Mouse (Mus musculus) embryonic facial prominence, embryonic 13.5 days (tissue): ENCODE data around the gene Smbd1. TPM values are rescaled to one million over a fixed set of nuclear protein-coding genes. Genes with fewer than 3 reads are reported as not detected.

Source experiments
- ATAC-seq: fragments of 200-750 bp; cut with Nextera tagmentation; 2 replicates; pipeline ENCODE4 v1.8.0; 2017; ENCODE audit warnings: low read depth; ENCODE audit not compliant: insufficient number of reproducible peaks, insufficient read depth, low FRiP score, low TSS enrichment
- H3K27ac ChIP-seq: fragments of 300-500 bp; sonication (generic); 2 replicates; pipeline ENCODE4 v1.5.1; 2015; ENCODE audit warnings: moderate library complexity, mild to moderate bottlenecking, inconsistent platforms
- H3K27me3 ChIP-seq: fragments of 300-500 bp; sonication (generic); 2 replicates; pipeline ENCODE4 v1.6.1; 2015; ENCODE audit warnings: mild to moderate bottlenecking, inconsistent platforms
- H3K36me3 ChIP-seq: fragments of 300-500 bp; sonication (generic); 2 replicates; pipeline ENCODE4 v1.6.1; 2015; ENCODE audit warnings: mild to moderate bottlenecking, inconsistent platforms
- H3K4me1 ChIP-seq: fragments of 300-500 bp; sonication (generic); 2 replicates; pipeline ENCODE4 v1.6.1; 2015; ENCODE audit warnings: inconsistent platforms
- H3K4me2 ChIP-seq: fragments of 300-500 bp; sonication (generic); 2 replicates; pipeline ENCODE4 v1.6.1; 2015; ENCODE audit warnings: moderate library complexity, mild to moderate bottlenecking, inconsistent platforms
- H3K4me3 ChIP-seq: fragments of 300-500 bp; sonication (generic); 2 replicates; pipeline ENCODE4 v1.5.1; 2015; ENCODE audit warnings: mild to moderate bottlenecking, inconsistent platforms
- H3K9ac ChIP-seq: fragments of 300-500 bp; sonication (generic); 2 replicates; pipeline ENCODE4 v1.6.1; 2015; ENCODE audit warnings: mild to moderate bottlenecking, inconsistent platforms
- H3K9me3 ChIP-seq: fragments of 300-500 bp; sonication (generic); 2 replicates; pipeline ENCODE4 v1.6.1; 2016; ENCODE audit warnings: inconsistent platforms
- WGBS: fragments of 180-500 bp; shearing (Covaris S2); methylation state at CpG from one replicate; pipeline ENCODE4 v1.1.7; 2015; ENCODE audit warnings: mixed read lengths; 5-methylcytosine and 5-hydroxymethylcytosine counted together
- polyA plus RNA-seq: library from polyadenylated mRNA; unstranded; fragments of >200 nt; fragmentation: Nextera tagmentation; extraction: Ambion mirVana; gene quantifications from 2 replicates; pipeline ENCODE4 v1.2.1, GENCODE M21; 2015

Smbd1 gene
- polyA plus RNA-seq, 1 experiment from 2014 or later, result not detected

DNA sequence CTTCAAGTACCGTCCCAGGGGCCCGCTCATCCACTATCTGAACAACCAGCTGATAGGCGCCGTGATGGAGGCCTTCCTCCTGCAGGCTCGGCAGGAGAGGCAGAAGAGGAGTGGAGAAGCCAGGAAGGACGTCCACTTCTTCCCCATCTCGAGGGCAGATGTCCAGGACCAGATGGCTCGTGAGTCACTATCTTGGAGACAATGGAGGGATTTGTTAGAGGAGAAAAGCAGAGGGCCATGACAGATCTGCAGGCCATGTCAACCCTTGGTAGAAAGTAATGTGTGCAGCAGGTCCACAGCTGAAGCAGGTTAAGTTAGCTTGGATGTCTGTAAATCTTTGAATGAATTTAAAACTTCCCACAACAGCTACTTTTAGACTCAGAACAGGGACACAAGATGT is 31.3 kb downstream of the Smbd1 start:
- Histone ChIP-seq H3K4me3 (no peak overlapping the region), H3K4me1 (no peaks in the 10 kb centered on the region), H3K9me3 (no peaks in the 10 kb centered on the region), H3K27me3 (no peaks in the 10 kb centered on the region), H3K27ac (no peak overlapping the region), H3K4me2 (no peak overlapping the region), H3K9ac (no peak overlapping the region), H3K36me3 (no peaks in the 10 kb centered on the region)
- ATAC-seq, result no peak
- 64% methylated on average over 8 of the region's 8 CpGs for WGBS

DNA sequence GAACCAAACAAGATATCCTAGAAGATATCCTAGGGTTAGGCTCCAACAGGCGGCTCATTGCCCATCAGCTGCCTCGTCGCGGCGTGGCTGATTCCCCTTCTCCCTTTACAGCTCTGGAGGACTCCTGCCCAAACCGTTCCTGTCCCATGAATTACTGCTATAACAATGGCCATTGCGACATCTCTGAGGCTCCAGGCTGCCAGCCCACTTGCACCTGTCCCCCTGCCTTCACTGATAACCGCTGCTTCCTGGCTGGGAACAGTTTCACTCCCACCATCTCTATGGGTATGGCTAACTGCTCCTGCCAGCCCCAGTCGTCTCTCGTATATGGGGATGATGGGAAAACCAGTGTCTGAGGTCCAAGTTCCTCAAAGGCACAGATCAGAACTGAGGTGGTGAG is 33.6 kb downstream of the Smbd1 start:
- no peak for ATAC-seq
- H3K27me3 ChIP-seq, result no peaks in the 10 kb centered on the region
- no peak overlapping the region for H3K9ac ChIP-seq
- H3K36me3 ChIP-seq, result no peaks in the 10 kb centered on the region
- 83% methylated on average over 10 of the region's 10 CpGs for whole genome bisulfite sequencing
- no peaks in the 10 kb centered on the region for H3K4me1 ChIP-seq
- no peak overlapping the region for H3K27ac ChIP-seq
- no peak overlapping the region for H3K4me3 ChIP-seq
- no peaks in the 10 kb centered on the region for H3K9me3 ChIP-seq
- no peak overlapping the region for H3K4me2 ChIP-seq

GRCm38 (mm10) chr16:32766904-32767303 is 43.4 kb downstream of the Smbd1 start:
- ATAC-seq, result no peak
- no peaks in the 10 kb centered on the region for H3K4me1 ChIP-seq
- H3K4me3 ChIP-seq, result no peak overlapping the region
- no peaks in the 10 kb centered on the region for H3K27me3 ChIP-seq
- H3K4me2 ChIP-seq, result no peak overlapping the region
- no peak overlapping the region for H3K9ac ChIP-seq
- 89% methylated on average over 7 of the region's 7 CpGs for WGBS
- H3K9me3 ChIP-seq, result 0 out of 2 replicates have a peak, but pooled peaks cover 4% of the 10 kb centered on the region
- no peaks in the 10 kb centered on the region for H3K36me3 ChIP-seq
- no peak overlapping the region for H3K27ac ChIP-seq

DNA sequence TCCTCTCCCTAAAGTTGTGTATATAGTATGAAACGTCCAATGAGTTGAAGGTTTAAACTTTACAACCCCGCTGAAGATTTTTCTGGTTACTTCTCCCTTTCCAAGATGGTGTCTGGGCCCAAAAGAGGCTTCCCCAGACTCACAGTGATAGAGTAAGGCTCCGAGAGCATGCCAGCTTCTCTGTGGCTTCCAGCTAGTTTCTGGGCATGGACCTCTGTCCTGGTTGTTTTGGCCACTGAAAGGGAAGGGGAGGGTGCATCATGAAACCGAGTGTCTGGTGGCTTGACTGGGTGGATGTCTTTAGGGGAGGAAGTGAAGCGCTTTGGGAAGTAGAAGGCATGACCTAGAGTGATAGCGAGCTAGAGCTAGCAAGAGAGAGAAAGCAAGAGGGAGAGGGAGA is 45.3 kb downstream of the Smbd1 start:
- WGBS, result 70% methylated on average over 6 of the region's 6 CpGs
- Histone ChIP-seq H3K4me2 (no peak overlapping the region), H3K27me3 (no peaks in the 10 kb centered on the region), H3K4me3 (no peak overlapping the region), H3K36me3 (no peaks in the 10 kb centered on the region), H3K9me3 (0 out of 2 replicates have a peak, but pooled peaks cover 4% of the 10 kb centered on the region), H3K4me1 (no peaks in the 10 kb centered on the region), H3K9ac (no peak overlapping the region), H3K27ac (no peak overlapping the region)
- ATAC-seq, result no peak

DNA sequence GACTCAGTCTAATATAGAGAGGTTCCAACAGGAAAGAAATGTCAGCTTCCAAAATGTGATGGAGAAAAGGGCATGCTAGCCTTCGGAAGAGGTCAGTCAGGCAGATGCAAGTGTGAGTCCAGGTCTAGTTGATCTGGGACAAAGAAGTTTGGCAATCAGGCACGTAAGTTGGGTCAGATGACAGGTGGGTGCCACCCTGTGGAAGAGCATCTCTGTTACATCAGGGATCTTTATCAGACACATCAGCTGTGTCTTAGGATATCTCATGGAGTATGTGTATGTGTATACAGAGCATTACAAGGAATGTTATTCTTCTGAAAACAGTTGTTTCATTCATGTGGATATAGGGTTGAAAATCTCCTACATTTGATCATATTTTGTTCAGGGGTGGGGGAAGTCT is 45.7 kb downstream of the Smbd1 start:
- Histone ChIP-seq H3K9me3 (0 out of 2 replicates have a peak, but pooled peaks cover 4% of the 10 kb centered on the region), H3K4me1 (no peaks in the 10 kb centered on the region), H3K9ac (no peak overlapping the region), H3K36me3 (no peaks in the 10 kb centered on the region), H3K4me2 (no peak overlapping the region), H3K27ac (no peak overlapping the region), H3K27me3 (no peaks in the 10 kb centered on the region), H3K4me3 (no peak overlapping the region)
- WGBS, result 84% methylated on average over 2 of the region's 2 CpGs
- no peak for ATAC-seq

Other genes with a start within 250 kb of the Smbd1 start
- gene Tfrc, start 201.6 kb downstream of the Smbd1 start, polyA plus RNA-seq, result 20.8 and 21.4 TPM in 2 replicates
- 12.7 and 13.3 TPM in 2 replicates for gene Tnk2, start 166.6 kb downstream of the Smbd1 start, polyA plus RNA-seq
- 0.38 and 0.62 TPM in 2 replicates for gene Muc4, start 74.6 kb downstream of the Smbd1 start, polyA plus RNA-seq
- gene Muc20, start 13.0 kb downstream of the Smbd1 start, polyA plus RNA-seq, result not detected in 2 replicates
- gene Fyttd1, start 67.0 kb upstream of the Smbd1 start, polyA plus RNA-seq, result 108 and 114 TPM in 2 replicates
- gene Rubcn, start 67.3 kb upstream of the Smbd1 start, polyA plus RNA-seq, result 16.0 and 20.3 TPM in 2 replicates
- gene Lrch3, start 103.6 kb upstream of the Smbd1 start, polyA plus RNA-seq, result 32.7 and 34.1 TPM in 2 replicates
- 2.1 and 4.0 TPM in 2 replicates for gene Iqcg, start 245.7 kb upstream of the Smbd1 start, polyA plus RNA-seq
- gene Rpl35a, start 246.0 kb upstream of the Smbd1 start, polyA plus RNA-seq, result 1,031 and 1,064 TPM in 2 replicates